Mouse (Mus musculus): Measurements from ENCODE around the gene Srp54c.

- TF ChIP-seq CTCF (IDR thresholded peaks at IDR 0.05; ENCODE audit: borderline replicate concordance, control insufficient read depth, extremely low read depth, insufficient read depth, low read length, poor library complexity) (no peak), POLR2A (IDR thresholded peaks at IDR 0.05; ENCODE audit: control insufficient read depth, extremely low read depth, insufficient read depth, low read length, poor library complexity) (no peak)
These were observed 77.6 kb downstream of the Srp54c start for GRCm38 (mm10) chr12:55307566-55307965.

All from thymus, adult 2 months (tissue).